Mouse (Mus musculus): ENCODE data around the gene Camk1. TPM values are rescaled to one million over a fixed set of nuclear protein-coding genes. Genes with fewer than 3 reads are reported as not detected.

Gene Camk1
- polyA plus RNA-seq, 1 experiment = 20.4 TPM

GRCm38 (mm10) chr6:113315972-113316371, 27.8 kb downstream of the Camk1 start:
- 91% methylated on average over 3 of the region's 3 CpGs for WGBS
- no peak for DNase-seq (ENCODE audit: low read depth, low spot score)

- WGBS = 11% methylated on average over 5 of the region's 5 CpGs
- DNase-seq (ENCODE audit: low read depth, low spot score) = no peak
Observed at GRCm38 (mm10) chr6:113308141-113308540, 35.6 kb downstream of the Camk1 start.

- WGBS = under 1% methylated on average over 34 of the region's 34 CpGs
- no peak for DNase-seq (ENCODE audit: low read depth, low spot score)
Observed at GRCm38 (mm10) chr6:113307481-113308121, 36.2 kb downstream of the Camk1 start.

GRCm38 (mm10) chr6:113306986-113307349, 36.8 kb downstream of the Camk1 start, which contains the start of gene Brpf1:
Gene Brpf1 (plus strand): TSS chr6:113307137.
- 0% methylated on average over 32 of the region's 32 CpGs for WGBS

GRCm38 (mm10) chr6:113306322-113306985, 37.3 kb downstream of the Camk1 start:
- DNase-seq (ENCODE audit: low read depth, low spot score) = peak; percentile 97
- WGBS = under 1% methylated on average over 50 of the region's 50 CpGs

More at GRCm38 (mm10) chr6:113306986-113307349, 36.8 kb downstream of the Camk1 start, which contains the start of gene Brpf1:
- DNase-seq (ENCODE audit: low read depth, low spot score) = no peak

- WGBS = 19% methylated on average over 3 of the region's 3 CpGs
- no peak for DNase-seq (ENCODE audit: low read depth, low spot score)
Observed at GRCm38 (mm10) chr6:113302258-113302657, 41.5 kb downstream of the Camk1 start.

- 82% methylated on average over 5 of the region's 5 CpGs for WGBS
Observed at GRCm38 (mm10) chr6:113301350-113301749, 42.4 kb downstream of the Camk1 start.

GRCm38 (mm10) chr6:113296639-113297038, 47.1 kb downstream of the Camk1 start:
- DNase-seq (ENCODE audit: low read depth, low spot score) = no peak
- WGBS = 44% methylated on average over 4 of the region's 4 CpGs

More at GRCm38 (mm10) chr6:113301350-113301749, 42.4 kb downstream of the Camk1 start:
- no peak for DNase-seq (ENCODE audit: low read depth, low spot score)

- 89% methylated on average over 2 of the region's 2 CpGs for WGBS
- no peak for DNase-seq (ENCODE audit: low read depth, low spot score)
Observed at GRCm38 (mm10) chr6:113296046-113296445, 47.7 kb downstream of the Camk1 start.

GRCm38 (mm10) chr6:113292938-113293337, 50.8 kb downstream of the Camk1 start:
- DNase-seq (ENCODE audit: low read depth, low spot score) = no peak
- WGBS = 52% methylated on average over 5 of the region's 5 CpGs

- no peak for DNase-seq (ENCODE audit: low read depth, low spot score)
- WGBS = 72% methylated on average over 6 of the region's 6 CpGs
Observed at GRCm38 (mm10) chr6:113290346-113290745, 53.4 kb downstream of the Camk1 start.

GRCm38 (mm10) chr6:113289346-113289745, 54.4 kb downstream of the Camk1 start:
- WGBS = 93% methylated on average over 15 of the region's 15 CpGs
- DNase-seq (ENCODE audit: low read depth, low spot score) = no peak

- DNase-seq (ENCODE audit: low read depth, low spot score) = no peak
- 75% methylated on average over 4 of the region's 4 CpGs for WGBS
Observed at GRCm38 (mm10) chr6:113287236-113287635, 56.5 kb downstream of the Camk1 start.

GRCm38 (mm10) chr6:113286316-113286715, 57.5 kb downstream of the Camk1 start:
- 45% methylated on average over 1 of the region's 1 CpGs for WGBS
- no peak for DNase-seq (ENCODE audit: low read depth, low spot score)

GRCm38 (mm10) chr6:113284931-113285330, 58.9 kb downstream of the Camk1 start:
- 62% methylated on average over 3 of the region's 3 CpGs for WGBS
- no peak for DNase-seq (ENCODE audit: low read depth, low spot score)

Other genes with a start within 250 kb of the Camk1 start
- 0.26 and 0.46 TPM in 2 replicates for gene Lhfpl4, start 148.6 kb downstream of the Camk1 start, polyA plus RNA-seq (2012; rRNA removed)
- 40.6 and 46.3 TPM in 2 replicates for gene Mtmr14, start 106.1 kb downstream of the Camk1 start, polyA plus RNA-seq (2012; rRNA removed)
- gene Cpne9, start 61.7 kb downstream of the Camk1 start, polyA plus RNA-seq (2012; rRNA removed) = 0.10 TPM in 1 of 2 replicates, not detected in the other
- 14.5 and 20.5 TPM in 2 replicates for gene Brpf1, start 36.8 kb downstream of the Camk1 start, polyA plus RNA-seq (2012; rRNA removed)
- 16.9 and 18.1 TPM in 2 replicates for gene Ogg1, start 17.0 kb downstream of the Camk1 start, polyA plus RNA-seq (2012; rRNA removed)
- gene Tada3, start 33.9 kb upstream of the Camk1 start, polyA plus RNA-seq (2012; rRNA removed) = 19.8 and 21.2 TPM in 2 replicates
- gene Arpc4, start 34.1 kb upstream of the Camk1 start, polyA plus RNA-seq (2012; rRNA removed) = 131 and 134 TPM in 2 replicates
- gene Ttll3, start 45.3 kb upstream of the Camk1 start, polyA plus RNA-seq (2012; rRNA removed) = 13.5 and 15.6 TPM in 2 replicates
- 48.7 and 58.6 TPM in 2 replicates for gene Rpusd3, start 75.4 kb upstream of the Camk1 start, polyA plus RNA-seq (2012; rRNA removed)
- gene Cidec, start 91.8 kb upstream of the Camk1 start, polyA plus RNA-seq (2012; rRNA removed) = 49.1 and 148 TPM in 2 replicates
- 68.4 and 72.0 TPM in 2 replicates for gene Jagn1, start 98.6 kb upstream of the Camk1 start, polyA plus RNA-seq (2012; rRNA removed)
- gene Il17re, start 114.5 kb upstream of the Camk1 start, polyA plus RNA-seq (2012; rRNA removed) = 4.8 and 7.5 TPM in 2 replicates
- 341 and 416 TPM in 2 replicates for gene Il17rc, start 127.4 kb upstream of the Camk1 start, polyA plus RNA-seq (2012; rRNA removed)
- 11.9 and 12.3 TPM in 2 replicates for gene Creld1, start 139.3 kb upstream of the Camk1 start, polyA plus RNA-seq (2012; rRNA removed)
- 0.01 TPM in 1 of 2 replicates, not detected in the other for gene Prrt3, start 157.9 kb upstream of the Camk1 start, polyA plus RNA-seq (2012; rRNA removed)
- 37.7 and 46.5 TPM in 2 replicates for gene Emc3, start 187.7 kb upstream of the Camk1 start, polyA plus RNA-seq (2012; rRNA removed)
- 2.2 and 4.2 TPM in 2 replicates for gene Fancd2, start 187.7 kb upstream of the Camk1 start, polyA plus RNA-seq (2012; rRNA removed)

Measured in large intestine, adult 2 months (tissue).